Mouse (Mus musculus): ENCODE results near the gene Ppie. TPM values are rescaled to one million over a fixed set of nuclear protein-coding genes. Genes with fewer than 3 reads are reported as not detected.

Ppie gene
- polyA plus RNA-seq, 1 experiment from 2014 or later: 54.2 TPM

GRCm38 (mm10) chr4:123083323-123083902 is 56.3 kb downstream of the Ppie start:
- 68% methylated on average over 13 of the region's 13 CpGs for WGBS
- no peak overlapping the region for H3K27ac ChIP-seq (ENCODE audit: low read depth, low read length)
- H3K9ac ChIP-seq (ENCODE audit: low read depth, low read length): no peak overlapping the region
- H3K27me3 ChIP-seq (replicated peaks; ENCODE audit: control insufficient read depth, insufficient read depth, low read length): no peaks in the 10 kb centered on the region
- no peak overlapping the region for H3K4me2 ChIP-seq (ENCODE audit: low read length)
- H3K36me3 ChIP-seq (ENCODE audit: control insufficient read depth, insufficient read depth, low read length): no peaks in the 10 kb centered on the region
- no peak for ATAC-seq
- H3K9me3 ChIP-seq (ENCODE audit: control insufficient read depth, low read length): no peaks in the 10 kb centered on the region
- H3K4me1 ChIP-seq (ENCODE audit: control insufficient read depth, insufficient read depth, low read depth, low read length): no peaks in the 10 kb centered on the region
- no peak overlapping the region for H3K4me3 ChIP-seq (ENCODE audit: low read length)

DNA sequence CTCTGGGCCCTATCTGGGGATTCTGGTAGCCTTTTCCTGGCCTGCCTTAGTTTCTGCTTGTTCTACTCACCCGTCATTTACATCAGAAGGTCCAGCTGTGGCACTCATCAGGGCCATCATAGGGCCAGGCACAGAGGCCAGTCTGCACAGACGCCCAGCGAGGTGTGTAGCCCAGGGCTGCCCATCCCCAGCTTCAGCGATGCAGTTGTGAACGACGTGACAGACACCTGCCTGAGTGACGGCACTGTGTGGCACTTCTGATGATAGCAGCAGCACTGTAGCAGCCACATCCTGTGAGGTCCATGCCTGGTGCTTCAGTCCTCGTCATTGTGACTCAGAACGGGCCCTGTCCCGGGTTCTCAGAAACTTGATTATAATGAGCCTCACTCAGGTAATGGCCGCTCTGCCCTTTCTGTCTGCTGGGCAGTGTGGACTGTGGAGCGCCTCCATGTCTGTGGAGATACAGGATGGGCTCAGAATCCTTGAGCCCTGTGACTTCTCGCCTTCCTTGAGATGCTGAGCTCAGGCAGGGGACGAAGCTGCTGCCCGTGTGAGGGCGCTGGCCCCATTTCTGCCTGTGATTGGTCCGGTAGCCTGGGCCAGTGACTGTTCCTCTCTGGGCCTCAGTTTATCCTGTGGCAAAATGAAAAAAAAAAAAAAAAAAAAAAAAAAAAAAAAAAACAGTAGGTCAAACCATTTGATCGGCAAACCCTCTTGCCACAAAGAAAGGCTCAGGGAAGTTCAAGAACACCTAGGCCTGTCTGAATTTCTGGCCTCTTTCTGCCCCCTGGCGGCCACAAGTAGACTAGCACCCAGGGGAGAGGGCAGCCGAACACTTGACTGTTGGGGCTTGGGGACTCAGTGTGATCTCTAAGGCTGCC is 57.2 kb downstream of the Ppie start:
- no peaks in the 10 kb centered on the region for H3K36me3 ChIP-seq (ENCODE audit: control insufficient read depth, insufficient read depth, low read length)
- H3K4me3 ChIP-seq (ENCODE audit: low read length): no peak overlapping the region
- no peak overlapping the region for H3K4me2 ChIP-seq (ENCODE audit: low read length)
- H3K4me1 ChIP-seq (ENCODE audit: control insufficient read depth, insufficient read depth, low read depth, low read length): no peaks in the 10 kb centered on the region
- WGBS: 71% methylated on average over 20 of the region's 20 CpGs
- no peak overlapping the region for H3K9ac ChIP-seq (ENCODE audit: low read depth, low read length)
- H3K9me3 ChIP-seq (ENCODE audit: control insufficient read depth, low read length): no peaks in the 10 kb centered on the region
- no peak overlapping the region for H3K27ac ChIP-seq (ENCODE audit: low read depth, low read length)
- peak; percentile 58 for ATAC-seq
- no peaks in the 10 kb centered on the region for H3K27me3 ChIP-seq (replicated peaks; ENCODE audit: control insufficient read depth, insufficient read depth, low read length)

DNA sequence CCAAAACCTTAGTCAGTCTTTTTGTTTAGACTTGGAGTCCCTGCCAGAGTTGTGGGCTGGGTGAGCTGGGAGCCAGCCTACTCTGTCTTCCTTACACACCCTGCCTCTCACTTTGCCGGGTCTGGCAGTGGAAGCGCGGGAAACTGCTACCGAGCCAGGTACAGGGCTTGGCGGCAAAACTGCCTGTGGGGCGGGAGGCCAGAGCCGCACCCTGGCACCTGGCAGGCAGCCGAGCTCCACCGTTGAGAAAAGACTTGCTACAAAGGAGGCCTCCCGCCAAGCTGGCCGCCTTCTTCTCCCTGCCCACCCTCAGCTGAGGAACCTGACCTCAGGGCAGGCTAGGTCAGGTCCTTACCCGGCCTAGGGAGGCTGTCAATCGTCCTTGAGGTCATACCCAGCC is 59.0 kb downstream of the Ppie start:
- Histone ChIP-seq H3K36me3 (ENCODE audit: control insufficient read depth, insufficient read depth, low read length) (no peaks in the 10 kb centered on the region), H3K4me1 (ENCODE audit: control insufficient read depth, insufficient read depth, low read depth, low read length) (no peaks in the 10 kb centered on the region), H3K9ac (ENCODE audit: low read depth, low read length) (no peak overlapping the region), H3K27ac (ENCODE audit: low read depth, low read length) (no peak overlapping the region), H3K27me3 (replicated peaks; ENCODE audit: control insufficient read depth, insufficient read depth, low read length) (no peaks in the 10 kb centered on the region), H3K4me3 (ENCODE audit: low read length) (no peak overlapping the region), H3K4me2 (ENCODE audit: low read length) (no peak overlapping the region), H3K9me3 (ENCODE audit: control insufficient read depth, low read length) (no peaks in the 10 kb centered on the region)
- no peak for ATAC-seq
- 35% methylated on average over 13 of the region's 13 CpGs for WGBS

DNA sequence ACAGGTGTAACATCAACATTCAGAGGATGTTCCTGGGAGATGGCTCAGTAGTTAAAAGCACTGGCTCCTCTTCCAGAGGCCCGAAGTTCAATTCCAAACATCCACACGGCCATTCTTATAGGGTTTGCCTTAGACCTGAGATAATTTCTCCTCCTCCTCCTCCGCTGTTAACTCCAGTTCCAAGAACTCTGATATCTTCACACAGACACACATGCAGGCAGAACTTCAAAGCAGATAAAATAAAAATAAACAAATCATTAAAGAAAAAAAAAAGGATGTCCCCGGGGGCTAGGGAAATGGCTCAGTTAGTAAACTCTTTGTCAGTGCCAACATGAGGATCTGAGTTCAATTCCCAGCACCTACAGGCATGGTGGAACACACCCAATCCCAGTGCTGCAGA is 61.5 kb downstream of the Ppie start:
- Histone ChIP-seq H3K27ac (ENCODE audit: low read depth, low read length) (no peak overlapping the region), H3K36me3 (ENCODE audit: control insufficient read depth, insufficient read depth, low read length) (no peaks in the 10 kb centered on the region), H3K27me3 (replicated peaks; ENCODE audit: control insufficient read depth, insufficient read depth, low read length) (no peaks in the 10 kb centered on the region), H3K9me3 (ENCODE audit: control insufficient read depth, low read length) (no peaks in the 10 kb centered on the region), H3K9ac (ENCODE audit: low read depth, low read length) (no peak overlapping the region), H3K4me3 (ENCODE audit: low read length) (no peak overlapping the region), H3K4me1 (ENCODE audit: control insufficient read depth, insufficient read depth, low read depth, low read length) (no peaks in the 10 kb centered on the region), H3K4me2 (ENCODE audit: low read length) (no peak overlapping the region)
- 90% methylated on average over 4 of the region's 4 CpGs for WGBS
- no peak for ATAC-seq

Other genes with a start within 250 kb of the Ppie start
- 34.3 and 36.5 TPM in 2 replicates for gene Mfsd2a, start 178.8 kb downstream of the Ppie start, polyA plus RNA-seq (2015; fragmentation: Nextera tagmentation; extraction: Ambion mirVana)
- gene Mycl, start 144.3 kb downstream of the Ppie start, polyA plus RNA-seq (2015; fragmentation: Nextera tagmentation; extraction: Ambion mirVana): 34.1 and 44.7 TPM in 2 replicates
- gene Trit1, start 123.4 kb downstream of the Ppie start, polyA plus RNA-seq (2015; fragmentation: Nextera tagmentation; extraction: Ambion mirVana): 21.4 and 21.5 TPM in 2 replicates
- 0.56 and 0.58 TPM in 2 replicates for gene Bmp8b, start 34.8 kb downstream of the Ppie start, polyA plus RNA-seq (2015; fragmentation: Nextera tagmentation; extraction: Ambion mirVana)
- gene Oxct2b, start 23.7 kb downstream of the Ppie start, polyA plus RNA-seq (2015; fragmentation: Nextera tagmentation; extraction: Ambion mirVana): 0.59 and 0.81 TPM in 2 replicates
- gene Hpcal4, start 43.3 kb upstream of the Ppie start, polyA plus RNA-seq (2015; fragmentation: Nextera tagmentation; extraction: Ambion mirVana): 46.7 and 63.6 TPM in 2 replicates
- 0.16 TPM in 1 of 2 replicates, not detected in the other for gene Nt5c1a, start 61.6 kb upstream of the Ppie start, polyA plus RNA-seq (2015; fragmentation: Nextera tagmentation; extraction: Ambion mirVana)
- 5.3 and 7.6 TPM in 2 replicates for gene Heyl, start 93.6 kb upstream of the Ppie start, polyA plus RNA-seq (2015; fragmentation: Nextera tagmentation; extraction: Ambion mirVana)
- gene Pabpc4, start 122.4 kb upstream of the Ppie start, polyA plus RNA-seq (2015; fragmentation: Nextera tagmentation; extraction: Ambion mirVana): 23.0 and 31.4 TPM in 2 replicates
- 0.12 and 0.14 TPM in 2 replicates for gene Oxct2a, start 183.7 kb upstream of the Ppie start, polyA plus RNA-seq (2015; fragmentation: Nextera tagmentation; extraction: Ambion mirVana)
- gene Bmp8a, start 203.3 kb upstream of the Ppie start, polyA plus RNA-seq (2015; fragmentation: Nextera tagmentation; extraction: Ambion mirVana): 0.22 and 0.26 TPM in 2 replicates

All from hindbrain, embryonic 16.5 days (tissue).